Mouse (Mus musculus): Measurements from ENCODE around the gene Lcmt1.

The Lcmt1 gene

GRCm38 (mm10) chr7:123369759-123370481, at the start of gene Lcmt1, which contains the start of gene Arhgap17:
Gene Lcmt1 (plus strand): TSS chr7:123369784.
Gene Arhgap17 (minus strand): TSS chr7:123369915.
- peak; percentile 93 to 97 for DNase-seq (ENCODE audit: low read depth in 2 of 2, low spot score in 2 of 2)

DNA sequence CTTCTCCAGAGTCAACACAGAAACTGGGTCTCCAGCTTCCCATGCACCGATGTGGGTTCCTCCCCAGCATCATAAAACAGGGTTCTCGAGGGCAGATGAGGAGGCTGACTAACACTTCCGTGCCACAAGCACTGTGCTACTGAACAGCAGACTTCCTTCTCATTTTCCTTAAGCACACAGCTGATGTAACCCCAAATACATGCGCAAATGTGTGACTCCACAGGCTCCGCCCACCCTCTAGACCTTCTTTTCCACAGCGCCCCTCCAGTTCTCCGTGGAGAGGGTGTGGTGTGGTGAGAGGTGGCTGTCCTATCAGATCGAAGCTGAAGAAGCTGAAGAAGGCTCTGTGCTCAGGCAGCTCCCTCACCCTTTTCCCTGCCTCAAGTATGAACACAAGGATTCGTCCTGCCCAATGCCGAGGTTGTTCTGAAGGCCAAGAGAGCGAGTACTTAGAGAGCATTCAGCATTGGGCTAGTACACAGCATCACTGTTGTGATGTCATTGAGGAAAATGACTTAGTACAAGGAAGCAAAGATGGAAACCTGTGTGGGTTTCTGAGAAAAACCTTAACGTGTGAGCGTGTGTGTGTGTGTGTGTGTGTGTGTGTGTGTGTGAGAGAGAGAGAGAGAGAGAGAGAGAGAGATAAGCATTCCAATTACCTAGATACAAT, 47.0 kb upstream of the Lcmt1 start:
- DNase-seq (ENCODE audit: low read depth in 2 of 2, low spot score in 2 of 2) = no peak

DNA sequence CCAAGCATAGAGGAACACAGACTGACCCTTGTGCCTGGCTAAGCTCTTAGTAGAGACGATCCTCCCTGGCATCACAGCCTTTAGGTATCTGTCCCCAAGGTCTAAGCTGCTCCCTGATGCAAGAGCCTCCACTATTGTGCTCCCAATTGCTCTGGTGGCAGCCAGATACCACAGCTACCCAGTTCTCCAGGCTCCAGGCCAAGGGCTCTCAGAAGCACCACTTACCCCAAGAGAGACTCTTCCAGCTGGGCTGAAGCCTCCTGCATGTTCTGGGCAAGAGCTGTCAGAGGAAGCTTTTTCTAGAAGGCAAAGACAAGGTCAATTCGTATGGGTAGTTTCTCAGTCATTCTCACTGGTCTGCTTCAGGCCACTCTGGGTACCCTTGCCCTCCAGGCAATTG, 46.2 kb upstream of the Lcmt1 start:
- no peak for DNase-seq (ENCODE audit: low read depth in 2 of 2, low spot score in 2 of 2)

GRCm38 (mm10) chr7:123324105-123324504, 45.5 kb upstream of the Lcmt1 start:
- no peak for DNase-seq (ENCODE audit: low read depth in 2 of 2, low spot score in 2 of 2)

DNA sequence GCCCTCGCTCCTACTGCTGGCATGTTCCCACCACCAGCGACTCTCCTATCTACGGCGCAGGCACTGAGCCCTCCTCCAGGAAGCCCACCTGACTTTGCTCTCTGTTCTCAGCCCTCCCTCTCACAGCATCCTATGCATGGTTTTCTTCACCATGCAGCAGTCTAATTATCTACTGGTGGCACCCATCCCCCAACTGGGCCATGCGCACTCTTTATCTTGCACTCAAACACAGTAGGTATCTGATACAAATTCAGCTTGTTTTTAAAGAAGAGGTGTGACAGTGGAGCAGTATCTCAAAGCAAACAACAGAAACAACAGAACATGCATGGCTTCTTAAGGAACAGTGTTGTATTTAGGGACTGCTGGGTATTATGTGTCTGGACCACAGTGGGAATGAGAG, 43.5 kb upstream of the Lcmt1 start:
- DNase-seq (ENCODE audit: low read depth in 2 of 2, low spot score in 2 of 2) = no peak

DNA sequence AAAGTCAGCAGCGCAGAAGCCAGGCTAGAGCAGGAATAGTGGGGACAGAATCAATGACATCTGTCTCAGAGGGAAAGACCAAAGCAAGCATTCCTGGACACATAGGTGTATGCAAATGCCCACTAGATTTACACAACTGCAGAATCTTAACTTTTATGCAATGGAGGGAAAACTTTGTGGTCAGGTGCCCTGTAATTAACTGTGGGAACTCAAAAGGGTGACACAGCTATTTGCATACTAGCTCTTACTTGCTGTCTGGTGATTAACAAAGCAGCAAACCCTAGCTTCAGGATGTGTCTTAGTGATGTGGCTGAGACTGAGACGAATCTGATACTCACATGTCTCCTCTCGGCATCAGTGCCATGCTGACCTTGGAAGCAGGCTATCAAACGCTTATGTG, 42.7 kb upstream of the Lcmt1 start:
- no peak for DNase-seq (ENCODE audit: low read depth in 2 of 2, low spot score in 2 of 2)

GRCm38 (mm10) chr7:123327909-123328308, 41.7 kb upstream of the Lcmt1 start:
- DNase-seq (ENCODE audit: low read depth in 2 of 2, low spot score in 2 of 2) = no peak

GRCm38 (mm10) chr7:123330506-123330905, 39.1 kb upstream of the Lcmt1 start:
- no peak for DNase-seq (ENCODE audit: low read depth in 2 of 2, low spot score in 2 of 2)

DNA sequence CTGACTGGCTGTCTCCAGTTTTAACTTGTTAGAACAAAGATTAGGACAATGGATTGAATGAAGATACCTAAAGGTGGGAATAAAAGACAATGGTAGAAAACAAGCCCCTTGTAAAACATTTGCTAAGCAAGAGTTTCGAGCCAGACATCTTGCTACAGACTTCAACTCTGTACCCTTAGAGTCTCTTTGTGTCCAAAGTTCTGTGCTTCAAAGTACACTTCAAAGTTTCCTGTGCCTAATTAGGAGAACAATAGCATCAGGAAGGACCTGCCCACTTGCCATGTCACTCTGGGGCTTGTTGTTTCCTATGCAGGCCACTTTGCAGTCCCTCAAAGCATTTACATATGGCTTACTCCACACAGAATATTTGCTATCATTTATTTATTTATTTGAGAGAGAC, 33.3 kb upstream of the Lcmt1 start:
- DNase-seq (ENCODE audit: low read depth in 2 of 2, low spot score in 2 of 2) = no peak

GRCm38 (mm10) chr7:123338351-123338750, 31.2 kb upstream of the Lcmt1 start:
- DNase-seq (ENCODE audit: low read depth in 2 of 2, low spot score in 2 of 2) = no peak

DNA sequence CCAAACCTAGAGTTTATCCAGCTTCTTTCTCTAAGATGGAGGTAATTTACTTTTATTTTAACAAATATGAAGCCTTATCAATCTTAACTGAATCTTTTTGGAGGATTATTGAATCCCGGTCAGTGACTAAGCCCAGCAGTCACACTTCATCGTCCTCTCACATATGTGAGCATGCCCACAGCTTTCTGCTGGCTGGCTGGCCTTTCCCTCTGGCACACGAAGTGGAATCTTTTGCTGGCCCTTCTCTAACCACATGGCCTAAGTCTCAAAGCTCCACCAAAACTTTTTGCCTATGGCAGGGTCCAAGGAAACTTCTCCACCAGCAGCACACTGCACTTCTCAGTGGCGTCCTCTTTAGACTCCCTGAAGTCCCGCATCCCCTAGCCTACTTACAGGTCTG, 27.7 kb upstream of the Lcmt1 start:
- DNase-seq (ENCODE audit: low read depth in 2 of 2, low spot score in 2 of 2) = no peak

DNA sequence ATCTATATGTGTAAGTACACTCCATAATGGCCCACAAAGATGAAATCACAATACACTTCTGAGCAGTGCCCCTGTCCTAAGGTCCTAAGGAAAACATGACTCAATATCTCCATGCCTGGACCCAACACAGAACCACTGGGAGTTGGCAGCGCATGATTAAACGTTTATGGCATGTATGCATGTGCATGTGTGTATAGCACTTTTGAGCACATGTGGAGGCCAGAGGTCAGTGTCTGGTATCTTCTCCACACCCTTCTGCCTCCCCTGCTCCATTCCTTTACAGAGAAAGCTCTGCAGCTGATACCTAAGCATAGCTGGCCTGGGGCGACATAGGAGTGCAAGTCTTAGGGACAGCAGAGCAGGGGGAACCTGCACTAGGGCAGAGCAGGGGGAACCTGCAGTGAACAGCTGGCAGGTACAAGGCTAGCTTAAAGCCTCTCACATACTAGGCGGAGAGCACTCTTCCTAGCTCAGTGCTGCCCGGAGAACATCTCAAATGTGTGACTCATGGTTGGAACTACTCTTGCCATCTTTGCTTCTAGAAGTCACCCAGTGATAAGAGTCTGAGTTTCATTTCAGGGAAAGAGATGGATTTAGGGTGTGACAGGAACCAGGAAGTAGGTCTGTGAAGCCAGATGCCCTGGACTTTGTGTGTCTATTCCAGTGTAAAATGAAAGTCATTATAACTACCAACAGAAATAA, 25.4 kb upstream of the Lcmt1 start:
- DNase-seq (ENCODE audit: low read depth in 2 of 2, low spot score in 2 of 2) = no peak

GRCm38 (mm10) chr7:123345041-123345544, 24.5 kb upstream of the Lcmt1 start:
- no peak for DNase-seq (ENCODE audit: low read depth in 2 of 2, low spot score in 2 of 2)

- DNase-seq (ENCODE audit: low read depth in 2 of 2, low spot score in 2 of 2) = no peak
These were observed 22.8 kb upstream of the Lcmt1 start for GRCm38 (mm10) chr7:123346631-123347290.

GRCm38 (mm10) chr7:123349813-123350212, 19.8 kb upstream of the Lcmt1 start:
- no peak for DNase-seq (ENCODE audit: low read depth in 2 of 2, low spot score in 2 of 2)

DNA sequence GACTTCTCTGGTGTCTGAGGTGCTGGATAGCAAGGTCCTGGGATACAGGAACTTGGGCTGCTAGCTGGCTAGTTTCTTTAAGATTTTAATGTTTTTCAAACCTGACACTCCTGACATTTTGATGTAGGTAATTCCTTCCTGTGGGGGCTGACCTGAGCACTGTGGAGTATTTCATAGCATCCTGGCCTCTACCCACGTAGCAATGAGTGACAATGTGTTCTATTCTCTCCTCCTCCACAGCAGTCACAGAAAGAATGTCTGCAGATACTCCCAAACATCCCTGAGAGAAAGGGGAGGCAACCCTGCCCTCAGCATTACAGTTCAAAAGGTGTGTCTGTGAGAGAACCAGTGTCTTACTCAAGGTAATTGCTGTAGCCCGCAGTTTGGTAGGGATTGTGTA, 19.3 kb upstream of the Lcmt1 start:
- DNase-seq (ENCODE audit: low read depth in 2 of 2, low spot score in 2 of 2) = no peak

- DNase-seq (ENCODE audit: low read depth in 2 of 2, low spot score in 2 of 2) = no peak
These were observed 16.5 kb upstream of the Lcmt1 start for GRCm38 (mm10) chr7:123353081-123353480.

GRCm38 (mm10) chr7:123353879-123354278, 15.7 kb upstream of the Lcmt1 start:
- no peak for DNase-seq (ENCODE audit: low read depth in 2 of 2, low spot score in 2 of 2)

DNA sequence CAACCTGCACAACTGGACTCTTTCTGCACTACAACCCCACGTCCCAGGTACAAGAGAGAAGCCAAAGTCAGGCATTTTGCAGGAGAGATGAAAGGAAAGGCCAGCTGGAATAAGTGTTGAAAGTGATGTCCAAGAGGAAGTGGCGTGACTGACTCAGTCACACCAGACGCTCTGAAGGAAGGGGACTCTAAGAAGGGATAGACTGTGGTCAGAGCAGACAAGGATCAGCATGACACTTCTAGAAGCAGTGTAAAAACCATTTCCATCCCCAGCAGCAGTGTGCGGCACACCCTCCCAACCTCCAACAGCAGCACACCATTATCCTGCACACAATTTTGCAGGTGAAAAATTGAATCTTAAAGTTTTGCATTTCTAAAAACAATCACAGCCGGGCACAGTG, 15.2 kb upstream of the Lcmt1 start:
- DNase-seq (ENCODE audit: low read depth in 2 of 2, low spot score in 2 of 2) = peak in 1 of 2 experiments; percentile 9

DNA sequence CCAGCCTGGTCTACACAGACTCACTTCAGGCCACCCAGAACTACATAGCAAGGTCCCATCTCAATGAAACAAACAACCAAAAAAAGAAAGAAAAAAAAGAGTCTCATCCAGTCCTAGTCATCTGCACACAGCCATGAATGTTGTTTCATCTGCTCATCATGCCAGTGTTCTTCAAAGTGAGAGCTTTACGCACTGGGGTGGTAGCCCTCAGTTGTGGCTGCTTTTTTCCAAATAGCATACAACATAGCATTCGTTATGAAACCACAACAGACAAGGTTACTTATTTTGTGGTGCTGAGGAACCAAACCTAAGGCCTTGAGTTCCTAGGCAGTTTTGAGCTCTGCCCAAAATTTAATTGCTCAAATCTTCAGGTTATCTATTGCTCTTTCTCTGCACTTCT, 14.7 kb upstream of the Lcmt1 start:
- peak; percentile 30 to 61 for DNase-seq (ENCODE audit: low read depth in 2 of 2, low spot score in 2 of 2)

DNA sequence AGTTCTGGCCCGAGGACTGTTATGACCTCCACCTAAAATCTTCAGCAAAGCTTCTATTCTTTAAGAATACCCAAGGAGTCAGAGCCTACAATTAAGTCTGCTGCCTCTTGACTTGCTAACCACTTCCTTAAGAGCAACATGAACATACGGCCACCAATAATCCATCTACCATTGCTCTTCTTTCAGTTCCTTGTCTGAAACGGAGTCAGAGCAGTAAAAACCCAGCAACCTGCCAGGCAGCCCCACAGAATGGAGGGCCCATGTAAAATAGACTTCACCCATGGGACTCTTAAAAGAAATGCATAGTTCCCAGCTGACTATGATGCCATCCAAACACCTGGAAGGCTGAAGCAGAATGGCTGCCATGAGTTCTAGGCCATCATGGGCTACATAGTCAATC, 13.4 kb upstream of the Lcmt1 start:
- no peak for DNase-seq (ENCODE audit: low read depth in 2 of 2, low spot score in 2 of 2)

Measured in CD8-positive naive resting alpha-beta T cell, adult 2 months (primary cell).